Mouse (Mus musculus): ENCODE results near the gene Slc35c2. TPM values are rescaled to one million over a fixed set of nuclear protein-coding genes. Genes with fewer than 3 reads are reported as not detected.

Gene Slc35c2
- polyA plus RNA-seq, 2 experiments: 51.1 to 54.2 TPM

- no peak overlapping the region for H3K9ac ChIP-seq (ENCODE audit: low read depth, low read length, severe bottlenecking)
- H3K9me3 ChIP-seq (ENCODE audit: control insufficient read depth, low read length): no peaks in the 10 kb centered on the region
- WGBS: 49% methylated on average over 7 of the region's 7 CpGs
- H3K36me3 ChIP-seq (ENCODE audit: control insufficient read depth, insufficient read depth, low read length): 0 out of 2 replicates have a peak, but pooled peaks cover 4% of the 10 kb centered on the region
- no peak overlapping the region for H3K27ac ChIP-seq (replicated peaks; ENCODE audit: low read depth, low read length)
- no peak for TF ChIP-seq POLR2A (IDR thresholded peaks at IDR 0.05; ENCODE audit: borderline replicate concordance, extremely low read depth, insufficient read depth, insufficient read length)
- peak overlapping the region; percentile 61; the same call in 1 of the 2 replicates for H3K4me3 ChIP-seq (replicated peaks; ENCODE audit: low read length)
- H3K4me1 ChIP-seq (ENCODE audit: control insufficient read depth, insufficient read depth, low read length): peaks cover 22% of the 10 kb centered on the region
- no peaks in the 10 kb centered on the region for H3K27me3 ChIP-seq (ENCODE audit: control insufficient read depth, insufficient read depth, low read length)
- ATAC-seq (ENCODE audit: low FRiP score, low read depth) (no peak), DNase-seq (ENCODE audit: low spot score) (no peak)
- peak overlapping the region; percentile 94 for H3K4me2 ChIP-seq (replicated peaks; ENCODE audit: low read depth, low read length, severe bottlenecking)
Measured at GRCm38 (mm10) chr2:165327386-165327785, 39.7 kb upstream of the Slc35c2 start.

- DNase-seq (ENCODE audit: low spot score) (peak; percentile 98), ATAC-seq (ENCODE audit: low FRiP score, low read depth) (peak; percentile 98)
- under 1% methylated on average over 53 of the region's 55 CpGs for WGBS
- Histone ChIP-seq H3K9ac (ENCODE audit: low read depth, low read length, severe bottlenecking) (peak within 1 kb of the TSS; percentile 81), H3K4me1 (ENCODE audit: control insufficient read depth, insufficient read depth, low read length) (peaks cover 22% of the 10 kb centered on the region), H3K4me3 (replicated peaks; ENCODE audit: low read length) (peak within 1 kb of the TSS; percentile 61), H3K4me2 (replicated peaks; ENCODE audit: low read depth, low read length, severe bottlenecking) (peak within 1 kb of the TSS; percentile 94), H3K36me3 (ENCODE audit: control insufficient read depth, insufficient read depth, low read length) (0 out of 2 replicates have a peak, but pooled peaks cover 4% of the 10 kb centered on the region), H3K9me3 (ENCODE audit: control insufficient read depth, low read length) (no peaks in the 10 kb centered on the region), H3K27ac (replicated peaks; ENCODE audit: low read depth, low read length) (peak within 1 kb of the TSS; percentile 43; the same call in 1 of the 2 replicates), H3K27me3 (ENCODE audit: control insufficient read depth, insufficient read depth, low read length) (no peaks in the 10 kb centered on the region)
- peak; percentile 84; the same call in 1 of the 2 replicates for TF ChIP-seq POLR2A (IDR thresholded peaks at IDR 0.05; ENCODE audit: borderline replicate concordance, extremely low read depth, insufficient read depth, insufficient read length)
Measured at GRCm38 (mm10) chr2:165326304-165327190, 38.9 kb upstream of the Slc35c2 start, which contains the start of gene Elmo2. Elmo2 (minus strand) TSS chr2:165326479.

- H3K4me1 ChIP-seq (ENCODE audit: control insufficient read depth, insufficient read depth, low read length): peaks cover 22% of the 10 kb centered on the region
- H3K4me2 ChIP-seq (replicated peaks; ENCODE audit: low read depth, low read length, severe bottlenecking): peak overlapping the region; percentile 76
- no peak for TF ChIP-seq POLR2A (IDR thresholded peaks at IDR 0.05; ENCODE audit: borderline replicate concordance, extremely low read depth, insufficient read depth, insufficient read length)
- H3K9me3 ChIP-seq (ENCODE audit: control insufficient read depth, low read length): no peaks in the 10 kb centered on the region
- no peaks in the 10 kb centered on the region for H3K27me3 ChIP-seq (ENCODE audit: control insufficient read depth, insufficient read depth, low read length)
- WGBS: under 1% methylated on average over 30 of the region's 30 CpGs
- DNase-seq (ENCODE audit: low spot score): no peak
- H3K9ac ChIP-seq (ENCODE audit: low read depth, low read length, severe bottlenecking): peak overlapping the region; percentile 81
- peak overlapping the region; percentile 61 for H3K4me3 ChIP-seq (replicated peaks; ENCODE audit: low read length)
- ATAC-seq (ENCODE audit: low FRiP score, low read depth): peak; percentile 20
- 0 out of 2 replicates have a peak overlapping the region, but pooled peaks have one; percentile 9 for H3K27ac ChIP-seq (replicated peaks; ENCODE audit: low read depth, low read length)
- H3K36me3 ChIP-seq (ENCODE audit: control insufficient read depth, insufficient read depth, low read length): 0 out of 2 replicates have a peak, but pooled peaks cover 4% of the 10 kb centered on the region
Measured at GRCm38 (mm10) chr2:165325521-165326303, 38.0 kb upstream of the Slc35c2 start.

GRCm38 (mm10) chr2:165323928-165324327, 36.3 kb upstream of the Slc35c2 start:
- H3K4me3 ChIP-seq (replicated peaks; ENCODE audit: low read length): no peak overlapping the region
- no peak for TF ChIP-seq POLR2A (IDR thresholded peaks at IDR 0.05; ENCODE audit: borderline replicate concordance, extremely low read depth, insufficient read depth, insufficient read length)
- 58% methylated on average over 5 of the region's 5 CpGs for WGBS
- H3K9me3 ChIP-seq (ENCODE audit: control insufficient read depth, low read length): no peaks in the 10 kb centered on the region
- H3K9ac ChIP-seq (ENCODE audit: low read depth, low read length, severe bottlenecking): peak overlapping the region; percentile 36; the same call in 1 of the 2 replicates
- no peak overlapping the region for H3K27ac ChIP-seq (replicated peaks; ENCODE audit: low read depth, low read length)
- H3K4me2 ChIP-seq (replicated peaks; ENCODE audit: low read depth, low read length, severe bottlenecking): no peak overlapping the region
- H3K4me1 ChIP-seq (ENCODE audit: control insufficient read depth, insufficient read depth, low read length): peaks cover 22% of the 10 kb centered on the region
- 0 out of 2 replicates have a peak, but pooled peaks cover 4% of the 10 kb centered on the region for H3K36me3 ChIP-seq (ENCODE audit: control insufficient read depth, insufficient read depth, low read length)
- DNase-seq (ENCODE audit: low spot score): no peak
- ATAC-seq (ENCODE audit: low FRiP score, low read depth): no peak
- no peaks in the 10 kb centered on the region for H3K27me3 ChIP-seq (ENCODE audit: control insufficient read depth, insufficient read depth, low read length)

- H3K9ac ChIP-seq (ENCODE audit: low read depth, low read length, severe bottlenecking): 0 out of 2 replicates have a peak overlapping the region, but pooled peaks have one; percentile 36
- no peaks in the 10 kb centered on the region for H3K9me3 ChIP-seq (ENCODE audit: control insufficient read depth, low read length)
- TF ChIP-seq POLR2A (IDR thresholded peaks at IDR 0.05; ENCODE audit: borderline replicate concordance, extremely low read depth, insufficient read depth, insufficient read length): no peak
- no peak overlapping the region for H3K27ac ChIP-seq (replicated peaks; ENCODE audit: low read depth, low read length)
- WGBS: 71% methylated on average over 5 of the region's 5 CpGs
- peaks cover 23% of the 10 kb centered on the region for H3K4me1 ChIP-seq (ENCODE audit: control insufficient read depth, insufficient read depth, low read length)
- no peak overlapping the region for H3K4me3 ChIP-seq (replicated peaks; ENCODE audit: low read length)
- H3K4me2 ChIP-seq (replicated peaks; ENCODE audit: low read depth, low read length, severe bottlenecking): no peak overlapping the region
- H3K36me3 ChIP-seq (ENCODE audit: control insufficient read depth, insufficient read depth, low read length): 0 out of 2 replicates have a peak, but pooled peaks cover 4% of the 10 kb centered on the region
- DNase-seq (ENCODE audit: low spot score): no peak
- no peak for ATAC-seq (ENCODE audit: low FRiP score, low read depth)
- no peaks in the 10 kb centered on the region for H3K27me3 ChIP-seq (ENCODE audit: control insufficient read depth, insufficient read depth, low read length)
Measured at GRCm38 (mm10) chr2:165323484-165323883, 35.8 kb upstream of the Slc35c2 start.
